Mouse (Mus musculus): ENCODE measurements around the gene Carmil1.

DNA sequence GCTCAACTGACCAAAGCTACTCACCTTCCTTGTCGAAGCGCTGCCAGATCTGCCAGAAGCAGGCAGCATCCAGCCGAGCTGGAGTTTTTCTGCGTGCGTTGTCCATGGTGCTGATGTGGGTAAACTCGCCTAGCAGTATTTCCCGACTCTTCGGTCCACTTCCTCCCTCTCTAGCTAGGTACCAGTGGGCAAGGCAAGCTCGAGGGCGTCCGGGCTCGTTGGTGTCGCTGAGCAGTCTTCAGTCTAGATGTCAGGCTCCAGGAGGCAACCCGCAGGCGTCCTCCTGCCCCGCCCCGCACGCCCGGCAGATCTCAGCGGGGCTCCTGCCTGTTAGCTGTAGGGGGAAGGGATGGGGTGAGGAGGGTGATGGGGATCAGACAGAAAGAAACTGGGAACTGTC lies 289.7 kb downstream of the Carmil1 start, which contains the start of gene Scgn:
- TF ChIP-seq CTCF (IDR thresholded peaks at IDR 0.05; ENCODE audit: extremely low read depth, insufficient read length, insufficient replicate concordance, low read depth, low read length) (no peak), POLR2A (IDR thresholded peaks at IDR 0.05; ENCODE audit: low read depth, low read length) (no peak)
